Mouse (Mus musculus): ENCODE results near the gene Tm4sf4.

DNA sequence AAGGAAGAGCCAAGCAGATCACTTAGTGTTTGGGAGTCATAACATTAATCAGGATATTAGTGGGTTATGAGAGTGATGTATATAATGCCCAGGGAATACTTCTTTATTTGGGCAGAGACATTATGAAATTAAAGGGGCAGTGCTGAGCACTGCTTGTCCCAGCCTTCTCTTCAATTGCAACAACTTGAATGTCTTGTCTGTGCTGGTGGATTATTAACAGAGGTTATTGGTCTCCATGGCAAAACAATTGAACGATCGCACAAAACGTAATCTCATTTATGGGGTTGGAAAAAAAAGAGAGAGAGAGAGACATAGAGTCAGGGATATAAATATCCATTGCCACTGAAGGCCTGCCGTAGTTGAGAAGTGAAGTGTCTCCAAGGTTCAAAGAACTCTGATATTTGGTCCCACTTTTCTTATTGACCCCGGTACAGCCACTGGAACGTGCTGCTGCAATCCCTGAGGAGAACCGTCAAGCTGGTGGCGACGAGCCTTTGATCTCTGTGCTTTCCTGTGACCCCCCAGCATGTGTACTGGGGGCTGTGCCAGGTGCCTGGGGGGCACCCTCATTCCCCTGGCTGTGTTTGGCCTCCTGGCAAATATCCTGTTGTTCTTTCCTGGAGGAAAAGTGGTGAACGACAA, at the start of gene Tm4sf4:
- TF ChIP-seq EP300 (IDR thresholded peaks at IDR 0.05; ENCODE audit: low read depth) (no peak), CTCF (IDR thresholded peaks at IDR 0.05; ENCODE audit: low read depth) (no peak)
